Mouse (Mus musculus): ENCODE data around the gene Mef2a.

- TF ChIP-seq CTCF (IDR thresholded peaks at IDR 0.05; ENCODE audit: extremely low read depth, insufficient read depth, low read length) (no peak), POLR2A (IDR thresholded peaks at IDR 0.05; ENCODE audit: extremely low read depth, insufficient read depth, low read length) (no peak)
Measured at GRCm38 (mm10) chr7:67404176-67404575, 31.5 kb upstream of the Mef2a start.

Measured in cortical plate, adult 2 months (tissue).